Mouse (Mus musculus): ENCODE measurements around the gene Otub1. TPM values are rescaled to one million over a fixed set of nuclear protein-coding genes. Genes with fewer than 3 reads are reported as not detected.

Otub1 gene
- polyA plus RNA-seq, 1 experiment from 2014 or later, result 248 TPM

DNA sequence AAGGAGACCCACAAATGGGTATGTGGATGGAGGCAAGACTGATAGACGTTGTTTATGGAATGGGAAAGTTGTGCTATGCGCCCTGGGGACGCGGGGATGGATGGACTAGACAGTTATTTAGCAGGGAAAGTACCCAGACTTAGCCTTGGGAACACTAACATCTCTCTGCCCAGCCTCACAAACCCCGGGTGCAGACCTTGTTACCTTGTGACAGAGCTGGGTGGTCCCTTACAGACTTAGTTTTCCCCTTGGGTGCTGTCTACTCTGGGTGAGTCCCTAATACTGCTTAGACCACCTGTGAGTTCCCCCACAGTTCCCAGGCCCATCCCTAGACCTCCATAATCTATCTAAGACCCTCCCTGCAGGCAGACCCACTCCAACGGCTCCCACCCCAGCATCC is 39.3 kb downstream of the Otub1 start:
- Histone ChIP-seq H3K27me3 (peaks cover 81% of the 10 kb centered on the region), H3K4me2 (replicated peaks) (no peak overlapping the region), H3K4me1 (peaks cover 43% of the 10 kb centered on the region), H3K9ac (replicated peaks) (no peak overlapping the region), H3K9me3 (no peaks in the 10 kb centered on the region), H3K27ac (replicated peaks) (no peak overlapping the region), H3K4me3 (no peak overlapping the region), H3K36me3 (no peaks in the 10 kb centered on the region)
- 9% methylated on average over 6 of the region's 6 CpGs for WGBS
- ATAC-seq (ENCODE audit: low FRiP score, low read depth), result no peak

DNA sequence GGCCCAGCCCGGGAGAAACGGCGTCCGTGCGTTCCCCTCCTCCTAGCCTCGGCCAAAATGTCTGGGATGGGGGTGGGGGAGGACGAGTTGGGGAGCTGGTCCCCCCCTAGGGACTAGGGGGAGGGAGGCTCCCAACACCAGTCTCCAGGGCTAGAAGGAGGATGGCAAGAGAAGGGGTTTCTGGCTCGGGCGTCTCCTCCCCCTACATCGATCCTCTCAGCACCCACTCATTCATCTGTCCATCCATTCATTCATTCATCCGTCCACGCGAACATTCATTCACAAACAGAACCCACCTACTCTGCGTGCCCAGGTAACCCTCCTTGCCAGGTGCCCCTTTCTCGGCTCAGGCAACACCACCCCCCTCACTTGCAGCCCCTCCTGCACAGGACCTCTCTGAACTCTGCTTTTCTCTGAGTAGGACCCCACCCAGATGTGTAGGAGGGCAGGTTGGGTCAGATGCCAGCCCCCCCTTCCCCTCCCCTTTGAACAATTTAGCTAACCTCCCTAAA is 39.9 kb downstream of the Otub1 start:
- Histone ChIP-seq H3K9me3 (no peaks in the 10 kb centered on the region), H3K9ac (replicated peaks) (peak overlapping the region; percentile 76), H3K4me1 (peaks cover 38% of the 10 kb centered on the region), H3K27me3 (peaks cover 84% of the 10 kb centered on the region), H3K4me3 (peak overlapping the region; percentile 65), H3K27ac (replicated peaks) (peak overlapping the region; percentile 30; the same call in 1 of the 2 replicates), H3K4me2 (replicated peaks) (peak overlapping the region; percentile 88), H3K36me3 (no peaks in the 10 kb centered on the region)
- peak; percentile 28; the same call in 1 of the 2 replicates for ATAC-seq (ENCODE audit: low FRiP score, low read depth)
- 2% methylated on average over 9 of the region's 15 CpGs for whole genome bisulfite sequencing

DNA sequence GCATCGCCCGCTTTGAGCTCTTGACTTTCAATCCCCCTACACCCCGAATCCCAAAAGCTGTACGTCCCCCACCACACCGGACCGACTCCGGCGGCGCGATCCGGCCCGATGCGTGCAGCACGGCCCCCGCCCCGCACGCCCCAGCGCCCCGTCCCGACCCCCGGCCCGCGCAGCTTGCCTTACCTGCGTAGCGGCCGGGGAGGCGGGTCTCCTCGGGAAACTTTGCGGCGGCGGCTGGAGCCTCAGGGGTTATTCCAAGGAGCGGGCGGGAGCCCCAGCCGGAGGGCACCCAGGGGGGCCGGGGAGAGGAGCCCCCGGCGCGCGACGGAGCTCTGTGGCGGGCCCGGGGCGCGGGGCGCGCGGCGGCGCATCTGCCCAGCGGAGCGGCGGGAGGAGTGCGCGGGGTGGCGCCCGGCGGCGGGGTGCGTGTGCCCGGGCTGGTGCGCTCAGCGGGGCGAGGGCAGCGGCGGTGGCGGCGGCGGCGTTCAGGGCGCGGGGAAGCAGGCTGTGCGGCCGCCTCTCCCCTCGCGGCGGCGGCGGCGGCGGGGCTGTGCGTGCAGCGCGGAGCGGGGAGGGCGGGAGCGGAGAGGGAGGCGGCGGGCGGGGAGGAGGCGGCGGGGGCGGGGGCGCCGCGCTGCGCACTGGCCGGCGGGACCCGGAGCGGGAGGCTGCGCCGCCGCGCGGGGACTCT is 40.5 kb downstream of the Otub1 start:
- H3K9ac ChIP-seq (replicated peaks), result peak overlapping the region; percentile 76
- no peaks in the 10 kb centered on the region for H3K9me3 ChIP-seq
- WGBS, result under 1% methylated on average over 45 of the region's 105 CpGs
- peak overlapping the region; percentile 88 for H3K4me2 ChIP-seq (replicated peaks)
- peak; percentile 25 for ATAC-seq (ENCODE audit: low FRiP score, low read depth)
- H3K36me3 ChIP-seq, result no peaks in the 10 kb centered on the region
- peaks cover 84% of the 10 kb centered on the region for H3K27me3 ChIP-seq
- H3K27ac ChIP-seq (replicated peaks), result peak overlapping the region; percentile 30; the same call in 1 of the 2 replicates
- H3K4me3 ChIP-seq, result peak overlapping the region; percentile 65
- H3K4me1 ChIP-seq, result peaks cover 37% of the 10 kb centered on the region

DNA sequence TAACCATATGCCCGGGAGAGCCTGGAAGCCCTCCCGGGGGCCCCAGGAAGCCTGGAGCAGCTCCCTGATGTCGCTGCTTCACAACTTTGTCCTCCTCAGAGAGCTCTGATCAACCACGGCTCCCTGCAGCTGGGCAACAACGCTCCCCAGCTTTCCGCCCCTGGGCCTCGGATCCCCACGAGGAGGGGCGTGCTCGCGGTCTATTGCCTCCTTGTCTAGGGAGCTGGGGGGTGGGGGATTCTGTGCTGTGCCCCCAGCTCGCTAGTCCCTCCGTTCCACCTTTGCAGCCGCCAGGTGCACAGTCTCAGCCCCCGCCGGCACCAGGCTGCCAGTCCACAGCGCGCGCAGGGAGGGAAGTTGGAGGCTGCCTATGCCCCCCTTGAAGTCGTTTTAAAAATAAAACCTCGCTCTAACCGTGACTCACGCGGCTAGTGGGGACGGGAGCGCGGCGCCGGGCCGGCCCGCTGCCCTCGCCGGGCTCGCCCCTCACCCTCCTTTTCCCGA is 41.2 kb downstream of the Otub1 start:
- peak overlapping the region; percentile 88 for H3K4me2 ChIP-seq (replicated peaks)
- H3K9me3 ChIP-seq, result no peaks in the 10 kb centered on the region
- H3K4me1 ChIP-seq, result peaks cover 45% of the 10 kb centered on the region
- H3K27ac ChIP-seq (replicated peaks), result no peak overlapping the region
- H3K4me3 ChIP-seq, result peak overlapping the region; percentile 65
- WGBS, result under 1% methylated on average over 35 of the region's 35 CpGs
- peak overlapping the region; percentile 76 for H3K9ac ChIP-seq (replicated peaks)
- ATAC-seq (ENCODE audit: low FRiP score, low read depth), result peak; percentile 13; the same call in 1 of the 2 replicates
- peaks cover 82% of the 10 kb centered on the region for H3K27me3 ChIP-seq
- H3K36me3 ChIP-seq, result no peaks in the 10 kb centered on the region

DNA sequence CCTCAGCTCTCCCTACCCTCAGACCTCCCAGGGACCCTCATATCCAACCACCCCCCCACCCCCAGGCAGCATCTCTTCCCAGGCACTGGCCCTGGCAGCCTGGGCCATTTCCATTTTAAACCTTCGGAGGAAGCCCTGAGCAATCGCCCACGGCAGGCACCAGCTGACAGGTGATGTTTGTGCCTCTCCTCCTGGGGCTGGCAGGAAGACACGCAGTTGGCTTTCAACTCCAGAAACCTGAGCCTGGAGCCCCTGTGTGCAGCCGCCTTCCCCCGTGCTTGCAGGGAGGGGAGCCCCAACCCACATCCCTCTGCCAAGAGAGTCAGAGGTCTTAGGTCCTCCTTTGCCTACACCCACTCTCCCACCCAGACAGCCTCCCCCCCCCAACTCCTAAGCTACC is 41.9 kb downstream of the Otub1 start:
- peaks cover 82% of the 10 kb centered on the region for H3K27me3 ChIP-seq

DNA sequence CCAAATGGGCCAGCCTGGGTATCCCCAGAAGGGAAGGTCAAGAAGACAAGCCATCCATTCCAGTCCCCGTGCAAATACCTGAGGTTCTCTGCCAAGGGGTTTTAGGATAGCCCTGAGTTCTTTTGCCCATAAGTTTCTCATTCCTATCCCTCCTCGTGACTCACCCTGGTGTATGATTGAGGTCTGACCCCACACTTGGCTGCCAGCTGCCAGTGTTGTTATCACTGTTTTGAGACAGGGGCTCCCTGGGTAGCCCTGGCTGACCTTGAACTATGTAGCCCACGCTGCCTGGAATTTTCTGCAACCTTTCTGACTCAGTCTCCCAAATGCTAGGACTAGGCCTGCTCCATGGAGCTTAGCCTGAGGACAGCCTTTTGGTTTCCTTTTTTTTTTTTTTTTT is 45.1 kb downstream of the Otub1 start:
- H3K4me1 ChIP-seq, result peaks cover 59% of the 10 kb centered on the region
- ATAC-seq (ENCODE audit: low FRiP score, low read depth), result no peak
- H3K9ac ChIP-seq (replicated peaks), result peak overlapping the region; percentile 37; the same call in 1 of the 2 replicates
- no peaks in the 10 kb centered on the region for H3K36me3 ChIP-seq
- peaks cover 82% of the 10 kb centered on the region for H3K27me3 ChIP-seq
- no peak overlapping the region for H3K4me2 ChIP-seq (replicated peaks)
- H3K4me3 ChIP-seq, result no peak overlapping the region
- WGBS, result 64% methylated on average over 3 of the region's 3 CpGs
- no peak overlapping the region for H3K27ac ChIP-seq (replicated peaks)
- no peaks in the 10 kb centered on the region for H3K9me3 ChIP-seq

More for the DNA sequence above, 41.9 kb downstream of the Otub1 start:
- Histone ChIP-seq H3K4me2 (replicated peaks) (peak overlapping the region; percentile 88), H3K4me1 (peaks cover 51% of the 10 kb centered on the region), H3K36me3 (no peaks in the 10 kb centered on the region), H3K9ac (replicated peaks) (peak overlapping the region; percentile 76), H3K9me3 (no peaks in the 10 kb centered on the region), H3K27ac (replicated peaks) (no peak overlapping the region), H3K4me3 (peak overlapping the region; percentile 65)
- WGBS, result 6% methylated on average over 6 of the region's 6 CpGs
- no peak for ATAC-seq (ENCODE audit: low FRiP score, low read depth)

DNA sequence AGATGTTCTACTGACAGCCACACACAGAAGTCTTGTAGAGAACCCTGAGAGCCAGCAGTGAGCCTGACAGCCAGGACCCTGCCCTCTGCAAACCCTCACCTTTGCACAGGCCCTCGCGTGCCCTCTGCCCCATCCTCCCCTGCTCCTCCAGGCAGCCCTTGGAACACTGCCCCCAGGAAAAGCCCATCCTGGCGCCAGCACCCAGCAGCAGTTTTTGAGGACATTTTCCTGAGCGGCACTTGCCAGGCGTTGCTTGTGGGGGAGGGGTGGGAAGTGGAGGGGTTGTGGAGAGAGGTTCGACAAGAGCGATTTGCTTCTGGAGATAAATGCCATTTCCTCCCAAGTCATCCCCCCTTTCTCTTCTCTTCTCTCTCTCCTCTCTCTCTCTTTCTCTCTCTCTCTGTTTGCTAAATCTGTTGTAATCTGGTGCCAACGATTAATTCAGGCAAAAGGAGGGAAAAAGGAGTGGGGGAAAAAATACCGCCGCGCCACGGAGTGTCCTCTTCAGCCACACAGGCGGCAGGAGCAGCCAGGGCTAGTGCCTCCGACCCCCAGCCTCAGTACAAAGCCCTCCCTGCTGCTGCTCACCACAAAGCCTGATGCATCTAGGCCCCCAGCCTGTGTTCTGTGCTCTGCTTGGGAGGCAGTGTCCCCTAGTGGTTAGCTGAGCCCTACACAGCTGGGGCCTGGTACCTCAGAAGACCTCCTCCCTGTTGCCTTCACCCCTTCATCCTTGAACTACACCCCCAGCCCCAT is 45.8 kb downstream of the Otub1 start:
- WGBS, result 2% methylated on average over 14 of the region's 14 CpGs
- ATAC-seq (ENCODE audit: low FRiP score, low read depth), result peak; percentile 76

DNA sequence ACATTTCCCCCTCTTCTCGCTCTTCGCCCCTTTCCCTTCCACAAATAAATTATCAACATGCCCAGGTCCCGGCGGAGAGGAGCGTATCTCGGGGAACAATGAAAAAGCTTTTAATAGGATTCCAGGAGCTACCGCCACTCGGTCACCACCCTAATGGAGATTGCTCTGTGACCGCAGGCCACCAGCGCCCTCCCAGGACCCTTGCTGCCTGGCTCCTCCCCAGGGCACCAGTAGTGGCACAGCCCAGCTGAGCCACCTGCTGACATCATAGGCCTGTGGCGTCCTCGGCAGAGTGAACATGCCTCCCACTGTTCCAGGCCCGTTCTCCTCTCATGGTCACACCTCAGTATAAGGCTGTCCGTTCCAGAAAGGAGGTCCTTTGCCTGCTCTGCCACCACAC is 48.4 kb downstream of the Otub1 start:
- H3K4me1 ChIP-seq, result peaks cover 58% of the 10 kb centered on the region
- WGBS, result 10% methylated on average over 14 of the region's 14 CpGs
- 0 out of 2 replicates have a peak overlapping the region, but pooled peaks have one; percentile 17 for H3K9ac ChIP-seq (replicated peaks)
- peaks cover 64% of the 10 kb centered on the region for H3K27me3 ChIP-seq
- no peak overlapping the region for H3K4me3 ChIP-seq
- no peaks in the 10 kb centered on the region for H3K36me3 ChIP-seq
- H3K4me2 ChIP-seq (replicated peaks), result peak overlapping the region; percentile 28; the same call in 1 of the 2 replicates
- ATAC-seq (ENCODE audit: low FRiP score, low read depth), result no peak
- H3K9me3 ChIP-seq, result no peaks in the 10 kb centered on the region
- H3K27ac ChIP-seq (replicated peaks), result peak overlapping the region; percentile 63

More for the DNA sequence above, 45.8 kb downstream of the Otub1 start:
- H3K27ac ChIP-seq (replicated peaks), result peak overlapping the region; percentile 50
- peak overlapping the region; percentile 40 for H3K4me2 ChIP-seq (replicated peaks)
- no peaks in the 10 kb centered on the region for H3K9me3 ChIP-seq
- H3K4me1 ChIP-seq, result peaks cover 57% of the 10 kb centered on the region
- no peaks in the 10 kb centered on the region for H3K36me3 ChIP-seq
- H3K27me3 ChIP-seq, result peaks cover 76% of the 10 kb centered on the region
- H3K4me3 ChIP-seq, result 0 out of 2 replicates have a peak overlapping the region, but pooled peaks have one; percentile 9
- H3K9ac ChIP-seq (replicated peaks), result peak overlapping the region; percentile 37; the same call in 1 of the 2 replicates

DNA sequence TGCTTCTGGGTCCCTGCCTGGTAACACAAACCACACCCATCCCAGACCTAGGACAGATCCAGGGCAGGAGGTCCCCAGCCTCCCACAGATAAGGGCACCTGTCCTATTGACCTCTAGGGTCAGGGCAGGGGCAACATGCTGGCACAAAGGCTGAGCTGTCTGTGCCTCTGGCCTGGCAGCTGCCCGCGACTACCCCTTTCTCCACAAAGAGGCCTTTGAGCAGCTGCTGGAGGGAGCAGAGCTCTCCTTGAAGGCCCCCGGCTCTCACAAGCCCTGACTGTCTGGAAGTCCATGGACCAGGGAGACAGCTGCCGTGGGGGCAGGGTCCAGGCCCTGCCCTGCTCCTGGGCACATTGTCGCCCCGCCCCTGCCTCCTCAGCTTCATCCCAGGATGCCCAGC is 50.9 kb downstream of the Otub1 start:
- H3K4me3 ChIP-seq, result no peak overlapping the region
- H3K4me1 ChIP-seq, result peaks cover 73% of the 10 kb centered on the region
- H3K27me3 ChIP-seq, result peaks cover 51% of the 10 kb centered on the region
- 50% methylated on average over 6 of the region's 6 CpGs for WGBS
- H3K4me2 ChIP-seq (replicated peaks), result no peak overlapping the region
- 0 out of 2 replicates have a peak, but pooled peaks have one; percentile 46 for ATAC-seq (ENCODE audit: low FRiP score, low read depth)
- H3K27ac ChIP-seq (replicated peaks), result peak overlapping the region; percentile 30; the same call in 1 of the 2 replicates
- H3K9me3 ChIP-seq, result 0 out of 2 replicates have a peak, but pooled peaks cover 3% of the 10 kb centered on the region
- H3K9ac ChIP-seq (replicated peaks), result no peak overlapping the region
- H3K36me3 ChIP-seq, result no peaks in the 10 kb centered on the region

DNA sequence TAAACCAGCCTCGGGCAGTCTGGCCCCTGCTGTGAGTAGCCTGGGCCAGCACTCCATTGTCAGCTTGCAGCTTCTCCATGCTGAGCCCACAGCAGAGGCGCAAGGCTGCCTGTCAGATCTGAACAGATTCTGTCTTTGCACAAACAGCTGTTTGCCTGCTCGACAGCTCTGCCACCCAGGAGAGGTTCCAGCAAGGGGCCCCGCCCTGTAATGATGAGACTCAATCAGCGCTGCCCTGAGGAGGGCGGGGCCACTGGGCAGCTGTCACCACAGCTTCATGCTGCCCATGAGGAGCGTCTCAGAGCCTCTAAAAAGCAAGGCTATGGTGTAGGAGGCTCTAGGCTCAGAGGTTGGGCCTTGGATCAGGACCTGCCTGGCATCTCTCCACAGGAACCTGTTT is 52.9 kb downstream of the Otub1 start:
- Histone ChIP-seq H3K4me2 (replicated peaks) (no peak overlapping the region), H3K9ac (replicated peaks) (no peak overlapping the region; the same call in 1 of the 2 replicates), H3K9me3 (0 out of 2 replicates have a peak, but pooled peaks cover 3% of the 10 kb centered on the region), H3K36me3 (no peaks in the 10 kb centered on the region), H3K4me3 (no peak overlapping the region), H3K27ac (replicated peaks) (peak overlapping the region; percentile 57), H3K27me3 (peaks cover 51% of the 10 kb centered on the region), H3K4me1 (peaks cover 83% of the 10 kb centered on the region)
- WGBS, result 34% methylated on average over 7 of the region's 7 CpGs
- no peak for ATAC-seq (ENCODE audit: low FRiP score, low read depth)

DNA sequence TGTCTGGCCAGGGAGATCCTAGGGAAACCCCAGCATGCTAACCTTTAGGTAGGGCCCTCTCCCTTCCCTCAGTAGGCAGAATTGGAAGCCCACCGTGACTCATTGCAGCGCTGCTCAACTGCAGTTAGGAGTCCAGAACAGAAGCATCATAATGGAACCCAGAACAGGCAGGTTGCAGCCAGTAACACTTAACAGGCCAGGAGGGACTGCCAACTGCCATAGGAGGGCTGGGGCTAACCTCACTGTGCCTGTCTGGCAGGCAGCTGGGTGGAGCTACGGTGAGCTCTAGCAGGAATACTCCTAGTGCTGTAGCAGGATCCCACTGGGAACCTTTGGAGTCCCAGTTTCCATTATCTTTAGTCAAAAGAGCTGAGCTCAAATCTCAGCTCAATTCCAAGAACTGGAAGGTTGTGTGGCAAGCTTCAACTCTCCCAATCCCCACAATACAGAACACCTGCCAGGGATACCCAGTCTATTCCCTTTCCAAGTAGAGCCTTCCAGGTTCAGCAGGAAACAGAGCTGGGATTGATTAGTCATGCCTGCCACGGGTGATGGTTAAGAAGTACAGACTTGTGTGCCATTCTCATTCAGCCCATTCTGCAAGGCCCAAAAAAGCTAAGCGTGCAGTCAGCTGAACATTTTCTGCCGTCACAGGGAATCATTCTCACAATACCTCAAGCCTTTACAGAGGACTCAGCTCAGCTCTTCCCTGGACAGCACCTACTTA is 54.0 kb downstream of the Otub1 start:
- Histone ChIP-seq H3K4me1 (peaks cover 77% of the 10 kb centered on the region), H3K9ac (replicated peaks) (no peak overlapping the region), H3K4me3 (no peak overlapping the region), H3K4me2 (replicated peaks) (no peak overlapping the region), H3K27ac (replicated peaks) (no peak overlapping the region), H3K36me3 (no peaks in the 10 kb centered on the region), H3K9me3 (0 out of 2 replicates have a peak, but pooled peaks cover 3% of the 10 kb centered on the region), H3K27me3 (peaks cover 51% of the 10 kb centered on the region)
- WGBS, result 74% methylated on average over 6 of the region's 6 CpGs
- ATAC-seq (ENCODE audit: low FRiP score, low read depth), result no peak

All from midbrain, embryonic 12.5 days (tissue).